8 mouse cellular contexts compared by ENCODE assay signal in the genomic region with DNA sequence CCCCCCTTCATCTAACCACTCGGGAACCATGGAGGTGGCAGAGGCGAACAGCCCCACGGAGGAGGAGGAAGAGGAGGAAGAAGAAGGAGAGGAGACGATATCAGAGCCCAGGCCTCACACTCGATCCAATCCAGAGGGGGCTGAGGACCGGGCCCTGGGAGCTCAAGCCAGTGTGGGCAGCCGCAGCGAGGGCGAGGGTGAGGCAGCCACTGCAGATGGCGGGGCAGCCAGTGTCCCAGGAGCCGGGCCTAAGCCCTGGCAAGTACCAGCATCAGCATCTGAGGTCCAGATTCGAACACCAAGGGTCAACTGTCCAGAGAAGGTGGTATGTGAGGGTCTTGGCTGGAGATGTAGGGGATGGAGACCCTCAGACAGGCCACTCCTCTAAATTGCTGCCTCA. TPM values are rescaled to one million over a fixed set of nuclear protein-coding genes. Genes with fewer than 3 reads are reported as not detected.
DNase-seq lines count a peak whose midpoint lies in the region; ATAC-seq and TF ChIP-seq lines count a peak whose summit lies in the region.

No protein-coding gene starts in this region.

- intact Hi-C loops in left cerebral cortex, postnatal 14 days (cut with DNase I), result no loop called here

- no peaks in the 10 kb centered on the region for H3K27me3 ChIP-seq in kidney, adult 2 months (replicated peaks; ENCODE audit: control insufficient read depth, insufficient read depth, low read length)
- no peaks in the 10 kb centered on the region for H3K27me3 ChIP-seq in heart, postnatal 0 days (ENCODE audit: control insufficient read depth, insufficient read depth, low read length)
- no peaks in the 10 kb centered on the region for H3K27me3 ChIP-seq in midbrain, embryonic 10.5 days (ENCODE audit: low read depth, poor library complexity, severe bottlenecking)

- TF ChIP-seq CTCF in kidney, adult 2 months (conservative IDR thresholded peaks at IDR 0.05; ENCODE audit: insufficient read depth, insufficient read length, low read depth, low read length), result no peak
- no peak for TF ChIP-seq CTCF in heart, postnatal 0 days (IDR thresholded peaks at IDR 0.05; ENCODE audit: low read depth)

- 0 out of 2 replicates have a peak overlapping the region, but pooled peaks have one; percentile 75 for H3K4me3 ChIP-seq in kidney, adult 2 months (ENCODE audit: insufficient read depth, low read depth, low read length)
- H3K4me3 ChIP-seq in brown adipose tissue, adult 24 weeks (ENCODE audit: insufficient read depth, low read depth, low read length), result peak overlapping the region; percentile 78
- peak overlapping the region; percentile 86; the same call in 1 of the 2 replicates for H3K4me3 ChIP-seq in heart, postnatal 0 days (ENCODE audit: low read depth, low read length)
- peak overlapping the region; percentile 72 for H3K4me3 ChIP-seq in midbrain, embryonic 10.5 days

- H3K36me3 ChIP-seq in kidney, adult 2 months (ENCODE audit: control insufficient read depth, insufficient read depth, low read length), result no peaks in the 10 kb centered on the region
- peaks cover 17% of the 10 kb centered on the region for H3K36me3 ChIP-seq in heart, postnatal 0 days (replicated peaks; ENCODE audit: control insufficient read depth, insufficient read depth, low read length)
- H3K36me3 ChIP-seq in midbrain, embryonic 10.5 days, result peaks cover 32% of the 10 kb centered on the region

- no peak for TF ChIP-seq EP300 in heart, postnatal 0 days (IDR thresholded peaks at IDR 0.05; ENCODE audit: low read depth)

- no peaks in the 10 kb centered on the region for H3K9me3 ChIP-seq in heart, postnatal 0 days (replicated peaks; ENCODE audit: control insufficient read depth, low read length)
- no peaks in the 10 kb centered on the region for H3K9me3 ChIP-seq in midbrain, embryonic 10.5 days (replicated peaks)

- no peak overlapping the region for H3K27ac ChIP-seq in kidney, adult 2 months (ENCODE audit: insufficient read depth, low read depth, low read length)
- no peak overlapping the region for H3K27ac ChIP-seq in brown adipose tissue, adult 24 weeks (replicated peaks; ENCODE audit: low read depth, low read length)
- no peak overlapping the region for H3K27ac ChIP-seq in heart, postnatal 0 days (ENCODE audit: low read depth)
- 0 out of 2 replicates have a peak overlapping the region, but pooled peaks have one; percentile 85 for H3K27ac ChIP-seq in midbrain, embryonic 10.5 days (replicated peaks)

- peak overlapping the region; percentile 85 for H3K4me2 ChIP-seq in heart, postnatal 0 days (ENCODE audit: low read depth, low read length)

- WGBS in kidney, adult 2 months, result 83% methylated on average over 12 of the region's 12 CpGs
- 85% methylated on average over 12 of the region's 12 CpGs for WGBS in heart, postnatal 0 days
- WGBS in midbrain, embryonic 10.5 days, result 90% methylated on average over 12 of the region's 12 CpGs

- peaks cover 5% of the 10 kb centered on the region; the same call in 1 of the 2 replicates for H3K4me1 ChIP-seq in kidney, adult 2 months (ENCODE audit: control insufficient read depth, insufficient read depth, low read length)
- H3K4me1 ChIP-seq in brown adipose tissue, adult 24 weeks (ENCODE audit: control insufficient read depth, insufficient read depth, insufficient read length, low read length), result peaks cover 8% of the 10 kb centered on the region
- H3K4me1 ChIP-seq in heart, postnatal 0 days (ENCODE audit: control insufficient read depth, insufficient read depth), result no peaks in the 10 kb centered on the region
- peaks cover 32% of the 10 kb centered on the region for H3K4me1 ChIP-seq in midbrain, embryonic 10.5 days

- DNase-seq in kidney, adult 2 months, result no peak
- DNase-seq in kidney, adult 18-20 months, result no peak
- DNase-seq in heart, postnatal 0 days (ENCODE audit: low spot score), result no peak
- no peak for DNase-seq in midbrain, embryonic 10.5 days (ENCODE audit: low spot score)
- no peak for DNase-seq in embryo, embryonic 9.5 days (ENCODE audit: extremely low spot score)
- no peak for DNase-seq in urinary bladder, postnatal 4 days (ENCODE audit: low spot score in 2 of 2)
- no peak for DNase-seq in left cerebral cortex, postnatal 14 days (ENCODE audit: low spot score in 2 of 2)

- no peak overlapping the region for H3K9ac ChIP-seq in heart, postnatal 0 days (replicated peaks; ENCODE audit: low read depth, low read length)

- no peak for TF ChIP-seq POLR2A in kidney, adult 2 months (IDR thresholded peaks at IDR 0.05; ENCODE audit: low read depth, low read length)

- no peak for ATAC-seq in heart, postnatal 0 days (ENCODE audit: insufficient read depth, low read depth)

RNA-seq across cellular contexts. Expression of gene Babam1, which starts 1.0 kb away (rescaled TPM):
- 153 and 162 TPM in 2 replicates for polyA plus RNA-seq in kidney, adult 2 months (2012; rRNA removed)
- 78.3 and 79.0 TPM in 2 replicates for polyA plus RNA-seq in brown adipose tissue, adult 24 weeks (2012; ENCODE audit: insufficient read depth, insufficient read length, missing spikeins)
- total RNA-seq in heart, postnatal 0 days (2014; rRNA removed; ENCODE audit: low replicate concordance), result 99.2 and 155 TPM in 2 replicates
- 60.2 and 62.5 TPM in 2 replicates for polyA plus RNA-seq in heart, postnatal 0 days (2015; fragmentation: Nextera tagmentation; extraction: Ambion mirVana)
- 112 TPM in 2 replicates for polyA plus RNA-seq in midbrain, embryonic 10.5 days (2016; fragmentation: Nextera tagmentation; extraction: Ambion mirVana)
- 10 to 100 TPM; 87.1 to 91.0 TPM for total RNA-seq in left cerebral cortex, postnatal 14 days (2021)

RNA-seq across cellular contexts. Expression of gene Ushbp1, which starts 2.1 kb away (rescaled TPM):
- 38.5 and 43.4 TPM in 2 replicates for polyA plus RNA-seq in kidney, adult 2 months (2012; rRNA removed)
- 12.8 and 20.7 TPM in 2 replicates for polyA plus RNA-seq in brown adipose tissue, adult 24 weeks (2012; ENCODE audit: insufficient read depth, insufficient read length, missing spikeins)
- 23.9 and 47.3 TPM in 2 replicates for total RNA-seq in heart, postnatal 0 days (2014; rRNA removed; ENCODE audit: low replicate concordance)
- polyA plus RNA-seq in heart, postnatal 0 days (2015; fragmentation: Nextera tagmentation; extraction: Ambion mirVana), result 21.6 and 22.1 TPM in 2 replicates
- polyA plus RNA-seq in midbrain, embryonic 10.5 days (2016; fragmentation: Nextera tagmentation; extraction: Ambion mirVana), result 5.0 and 6.3 TPM in 2 replicates
- total RNA-seq in left cerebral cortex, postnatal 14 days (2021), result 1 to 10 TPM; 5.9 to 7.2 TPM

RNA-seq across cellular contexts. Expression of gene Ankle1, which starts 8.1 kb away (rescaled TPM):
- 0.28 and 0.79 TPM in 2 replicates for polyA plus RNA-seq in kidney, adult 2 months (2012; rRNA removed)
- polyA plus RNA-seq in brown adipose tissue, adult 24 weeks (2012; ENCODE audit: insufficient read depth, insufficient read length, missing spikeins), result not detected in 2 replicates
- 9.5 and 12.1 TPM in 2 replicates for total RNA-seq in heart, postnatal 0 days (2014; rRNA removed; ENCODE audit: low replicate concordance)
- polyA plus RNA-seq in heart, postnatal 0 days (2015; fragmentation: Nextera tagmentation; extraction: Ambion mirVana), result 4.4 and 5.4 TPM in 2 replicates
- 49.6 and 51.6 TPM in 2 replicates for polyA plus RNA-seq in midbrain, embryonic 10.5 days (2016; fragmentation: Nextera tagmentation; extraction: Ambion mirVana)
- total RNA-seq in left cerebral cortex, postnatal 14 days (2021), result under 1 TPM; 0.29 to 0.38 TPM

RNA-seq across cellular contexts. Expression of gene Nr2f6, which starts 15.9 kb away (rescaled TPM):
- 177 and 264 TPM in 2 replicates for polyA plus RNA-seq in kidney, adult 2 months (2012; rRNA removed)
- 43.4 and 56.0 TPM in 2 replicates for polyA plus RNA-seq in brown adipose tissue, adult 24 weeks (2012; ENCODE audit: insufficient read depth, insufficient read length, missing spikeins)
- 162 and 174 TPM in 2 replicates for total RNA-seq in heart, postnatal 0 days (2014; rRNA removed; ENCODE audit: low replicate concordance)
- 38.3 and 40.5 TPM in 2 replicates for polyA plus RNA-seq in heart, postnatal 0 days (2015; fragmentation: Nextera tagmentation; extraction: Ambion mirVana)
- polyA plus RNA-seq in midbrain, embryonic 10.5 days (2016; fragmentation: Nextera tagmentation; extraction: Ambion mirVana), result 74.7 and 110 TPM in 2 replicates
- total RNA-seq in left cerebral cortex, postnatal 14 days (2021), result 10 to 100 TPM; 32.2 to 34.2 TPM

RNA-seq across cellular contexts. Expression of gene Ocel1, which starts 26.6 kb away (rescaled TPM):
- polyA plus RNA-seq in kidney, adult 2 months (2012; rRNA removed), result 12.5 and 14.2 TPM in 2 replicates
- 8.3 and 9.1 TPM in 2 replicates for polyA plus RNA-seq in brown adipose tissue, adult 24 weeks (2012; ENCODE audit: insufficient read depth, insufficient read length, missing spikeins)
- 10.2 and 10.6 TPM in 2 replicates for total RNA-seq in heart, postnatal 0 days (2014; rRNA removed; ENCODE audit: low replicate concordance)
- 5.7 and 5.9 TPM in 2 replicates for polyA plus RNA-seq in heart, postnatal 0 days (2015; fragmentation: Nextera tagmentation; extraction: Ambion mirVana)
- polyA plus RNA-seq in midbrain, embryonic 10.5 days (2016; fragmentation: Nextera tagmentation; extraction: Ambion mirVana), result 4.9 and 6.1 TPM in 2 replicates
- total RNA-seq in left cerebral cortex, postnatal 14 days (2021), result 10 to 100 TPM; 20.2 TPM
